In genomic region chr13:108998739-108999138, GRCm38 (mm10) we compare ENCODE assay signal across 21 mouse cellular contexts.
DNase-seq lines count a peak whose midpoint lies in the region; ATAC-seq and TF ChIP-seq lines count a peak whose summit lies in the region.
"Had no signal": no experiment of that assay in that cellular context is flagged by ENCODE, and none has a peak within 500 bp of the region (broad histone marks: within the 10 kb centered on the region; RNA-seq: fewer than 3 reads in every experiment).

No protein-coding gene starts in this region.

- no peaks in the 10 kb centered on the region for H3K27me3 ChIP-seq in forebrain, embryonic 11.5 days (ENCODE audit: control insufficient read depth, insufficient read depth, low read length)
- H3K27me3 ChIP-seq in forebrain, embryonic 15.5 days: no peaks in the 10 kb centered on the region
- H3K27me3 ChIP-seq in midbrain, embryonic 11.5 days (ENCODE audit: control insufficient read depth, insufficient read depth, low read length): no peaks in the 10 kb centered on the region
- no peaks in the 10 kb centered on the region for H3K27me3 ChIP-seq in midbrain, embryonic 10.5 days (ENCODE audit: low read depth, poor library complexity, severe bottlenecking)
- H3K27me3 ChIP-seq in hindbrain, postnatal 0 days (ENCODE audit: insufficient read depth, low read length): no peaks in the 10 kb centered on the region
- no peaks in the 10 kb centered on the region for H3K27me3 ChIP-seq in midbrain, postnatal 0 days (ENCODE audit: insufficient read depth, low read length)
- H3K27me3 ChIP-seq: limb, embryonic 12.5 days had no signal

- TF ChIP-seq CTCF in hindbrain, postnatal 0 days (IDR thresholded peaks at IDR 0.05; ENCODE audit: low read depth): no peak
- TF ChIP-seq CTCF in midbrain, postnatal 0 days (IDR thresholded peaks at IDR 0.05): no peak
- no peak for TF ChIP-seq CTCF in left cerebral cortex, adult 2 months (IDR thresholded peaks at IDR 0.05)

- 32% methylated on average over 2 of the region's 2 CpGs for WGBS in forebrain, embryonic 11.5 days
- WGBS in forebrain, embryonic 15.5 days: 22% methylated on average over 2 of the region's 2 CpGs
- 38% methylated on average over 2 of the region's 2 CpGs for WGBS in midbrain, embryonic 11.5 days
- 55% methylated on average over 2 of the region's 2 CpGs for WGBS in midbrain, embryonic 10.5 days
- 33% methylated on average over 2 of the region's 2 CpGs for WGBS in hindbrain, postnatal 0 days
- 23% methylated on average over 2 of the region's 2 CpGs for WGBS in midbrain, postnatal 0 days

- DNase-seq in forebrain, embryonic 11.5 days (ENCODE audit: low spot score): no peak
- DNase-seq in midbrain, embryonic 11.5 days (ENCODE audit: low spot score, missing footprints): no peak
- DNase-seq in midbrain, embryonic 10.5 days (ENCODE audit: low spot score): no peak
- DNase-seq in hindbrain, postnatal 0 days (ENCODE audit: low spot score): peak; percentile 15
- peak; percentile 17 for DNase-seq in midbrain, postnatal 0 days (ENCODE audit: low spot score)
- no peak for DNase-seq in cerebellum, adult 18-20 months
- DNase-seq in left cerebral cortex, adult 2 months (ENCODE audit: extremely low spot score in 1 of 2, low spot score in 2 of 2): no peak
- DNase-seq: adrenal gland, postnatal 10 days; cerebellum, adult 9-10 months; gastrocnemius, adult 2 months; kidney, postnatal 36 days; layer of hippocampus, postnatal 36 days; liver, postnatal 0 days; right cerebral cortex, postnatal 14 days had no signal

- H3K36me3 ChIP-seq in forebrain, embryonic 11.5 days (ENCODE audit: control insufficient read depth, insufficient read depth, low read length): no peaks in the 10 kb centered on the region
- H3K36me3 ChIP-seq in forebrain, embryonic 15.5 days: no peaks in the 10 kb centered on the region
- no peaks in the 10 kb centered on the region for H3K36me3 ChIP-seq in midbrain, embryonic 11.5 days (ENCODE audit: control insufficient read depth, insufficient read depth, low read length)
- H3K36me3 ChIP-seq in midbrain, embryonic 10.5 days: no peaks in the 10 kb centered on the region
- no peaks in the 10 kb centered on the region for H3K36me3 ChIP-seq in hindbrain, postnatal 0 days (ENCODE audit: insufficient read depth, low read length)
- no peaks in the 10 kb centered on the region for H3K36me3 ChIP-seq in midbrain, postnatal 0 days (ENCODE audit: insufficient read depth, low read length)
- H3K36me3 ChIP-seq: limb, embryonic 12.5 days had no signal

- ATAC-seq in forebrain, embryonic 11.5 days (replicated peaks; ENCODE audit: low FRiP score): peak; percentile 87
- ATAC-seq in forebrain, embryonic 15.5 days (replicated peaks): no peak
- peak; percentile 85 for ATAC-seq in midbrain, embryonic 11.5 days (ENCODE audit: low FRiP score)
- no peak for ATAC-seq in hindbrain, postnatal 0 days
- ATAC-seq in midbrain, postnatal 0 days (ENCODE audit: low FRiP score): no peak
- ATAC-seq: intestine, postnatal 0 days; liver, postnatal 0 days; lung, postnatal 0 days had no signal

- intact Hi-C loops in left cerebral cortex, adult 2 months (cut with DNase I): no loop called here

- no peak overlapping the region for H3K9ac ChIP-seq in forebrain, embryonic 11.5 days (ENCODE audit: low read length)
- no peak overlapping the region for H3K9ac ChIP-seq in forebrain, embryonic 15.5 days (replicated peaks)
- no peak overlapping the region for H3K9ac ChIP-seq in midbrain, embryonic 11.5 days (ENCODE audit: low read length)
- H3K9ac ChIP-seq in hindbrain, postnatal 0 days (replicated peaks; ENCODE audit: low read length): no peak overlapping the region
- H3K9ac ChIP-seq in midbrain, postnatal 0 days (replicated peaks; ENCODE audit: low read length, poor library complexity, severe bottlenecking): no peak overlapping the region
- H3K9ac ChIP-seq: limb, embryonic 12.5 days; liver, postnatal 0 days had no signal

- H3K9me3 ChIP-seq in forebrain, embryonic 11.5 days (ENCODE audit: control insufficient read depth, low read length): no peaks in the 10 kb centered on the region
- no peaks in the 10 kb centered on the region for H3K9me3 ChIP-seq in forebrain, embryonic 15.5 days
- no peaks in the 10 kb centered on the region for H3K9me3 ChIP-seq in midbrain, embryonic 11.5 days (ENCODE audit: control insufficient read depth, low read length)
- H3K9me3 ChIP-seq in midbrain, embryonic 10.5 days (replicated peaks): no peaks in the 10 kb centered on the region
- no peaks in the 10 kb centered on the region for H3K9me3 ChIP-seq in hindbrain, postnatal 0 days (ENCODE audit: low read length)
- no peaks in the 10 kb centered on the region for H3K9me3 ChIP-seq in midbrain, postnatal 0 days (ENCODE audit: low read length)
- H3K9me3 ChIP-seq: limb, embryonic 12.5 days had no signal

- H3K4me3 ChIP-seq in forebrain, embryonic 11.5 days (ENCODE audit: low read depth, low read length): no peak overlapping the region
- no peak overlapping the region for H3K4me3 ChIP-seq in forebrain, embryonic 15.5 days
- H3K4me3 ChIP-seq in midbrain, embryonic 11.5 days (ENCODE audit: low read depth, low read length): no peak overlapping the region
- no peak overlapping the region for H3K4me3 ChIP-seq in midbrain, embryonic 10.5 days
- no peak overlapping the region for H3K4me3 ChIP-seq in hindbrain, postnatal 0 days (ENCODE audit: low read length)
- no peak overlapping the region for H3K4me3 ChIP-seq in midbrain, postnatal 0 days (ENCODE audit: low read depth, low read length)
- H3K4me3 ChIP-seq in left cerebral cortex, adult 2 months: no peak overlapping the region
- H3K4me3 ChIP-seq: gastrocnemius, adult 2 months; limb, embryonic 12.5 days had no signal

- no peaks in the 10 kb centered on the region for H3K4me1 ChIP-seq in forebrain, embryonic 11.5 days (replicated peaks; ENCODE audit: control insufficient read depth, insufficient read depth, low read length)
- H3K4me1 ChIP-seq in forebrain, embryonic 15.5 days: 0 out of 2 replicates have a peak, but pooled peaks cover 3% of the 10 kb centered on the region
- H3K4me1 ChIP-seq in midbrain, embryonic 11.5 days (ENCODE audit: control insufficient read depth, insufficient read depth, low read length): no peaks in the 10 kb centered on the region
- peaks cover 16% of the 10 kb centered on the region for H3K4me1 ChIP-seq in midbrain, embryonic 10.5 days
- H3K4me1 ChIP-seq in hindbrain, postnatal 0 days (ENCODE audit: insufficient read depth, low read length): no peaks in the 10 kb centered on the region
- H3K4me1 ChIP-seq in midbrain, postnatal 0 days (ENCODE audit: insufficient read depth, low read length): no peaks in the 10 kb centered on the region
- H3K4me1 ChIP-seq: limb, embryonic 12.5 days had no signal

- no peak overlapping the region for H3K27ac ChIP-seq in forebrain, embryonic 11.5 days (ENCODE audit: low read depth, low read length)
- no peak overlapping the region for H3K27ac ChIP-seq in forebrain, embryonic 15.5 days (replicated peaks)
- no peak overlapping the region for H3K27ac ChIP-seq in midbrain, embryonic 11.5 days (ENCODE audit: low read depth, low read length)
- no peak overlapping the region for H3K27ac ChIP-seq in midbrain, embryonic 10.5 days (replicated peaks)
- H3K27ac ChIP-seq in hindbrain, postnatal 0 days: no peak overlapping the region
- H3K27ac ChIP-seq in midbrain, postnatal 0 days (ENCODE audit: low read depth, low read length): no peak overlapping the region
- no peak overlapping the region for H3K27ac ChIP-seq in left cerebral cortex, adult 2 months
- H3K27ac ChIP-seq: gastrocnemius, adult 2 months; limb, embryonic 12.5 days; macrophage had no signal

- no peak overlapping the region for H3K4me2 ChIP-seq in forebrain, embryonic 11.5 days (ENCODE audit: low read depth, low read length, severe bottlenecking)
- H3K4me2 ChIP-seq in forebrain, embryonic 15.5 days (replicated peaks): no peak overlapping the region
- H3K4me2 ChIP-seq in midbrain, embryonic 11.5 days: no peak overlapping the region
- no peak overlapping the region for H3K4me2 ChIP-seq in hindbrain, postnatal 0 days (ENCODE audit: low read depth, low read length)
- H3K4me2 ChIP-seq in midbrain, postnatal 0 days (ENCODE audit: low read depth, low read length, poor library complexity, severe bottlenecking): no peak overlapping the region
- H3K4me2 ChIP-seq: heart, embryonic 11.5 days; limb, embryonic 12.5 days; liver, embryonic 11.5 days had no signal

Comparison
In these comparisons a context has a peak if more than half of its experiments do, and no peak if none do; other contexts are left out.
1. ATAC-seq: peak in forebrain, embryonic 11.5 days (single experiment) and midbrain, embryonic 11.5 days (single experiment); none in forebrain, embryonic 15.5 days (single experiment), hindbrain, postnatal 0 days (single experiment) and midbrain, postnatal 0 days (single experiment).
2. DNase-seq: peak in hindbrain, postnatal 0 days (single experiment) and midbrain, postnatal 0 days (single experiment); none in forebrain, embryonic 11.5 days (single experiment), midbrain, embryonic 11.5 days (single experiment), midbrain, embryonic 10.5 days (single experiment), cerebellum, adult 18-20 months (0 of 2) and left cerebral cortex, adult 2 months (0 of 2).